Mouse (Mus musculus): ENCODE measurements at regions not wholly inside any gene's neighbourhood (a gene's known extent, or its start where the extent isn't known, plus 50 kb on each side); places are given as distances from the start of the nearest gene placed in this dataset.

- DNase-seq (ENCODE audit: low spot score in 2 of 2), result peak; percentile 62 to 82
- intact Hi-C loops (cut with DNase I), result loop anchor here (10.0 kb wide), 1 partner anchor 391 kb away; no protein-coding TSS in a partner anchor
Observed at GRCm38 (mm10) chr9:63856065-63856736, 98.4 kb upstream of the Smad3 start.

DNA sequence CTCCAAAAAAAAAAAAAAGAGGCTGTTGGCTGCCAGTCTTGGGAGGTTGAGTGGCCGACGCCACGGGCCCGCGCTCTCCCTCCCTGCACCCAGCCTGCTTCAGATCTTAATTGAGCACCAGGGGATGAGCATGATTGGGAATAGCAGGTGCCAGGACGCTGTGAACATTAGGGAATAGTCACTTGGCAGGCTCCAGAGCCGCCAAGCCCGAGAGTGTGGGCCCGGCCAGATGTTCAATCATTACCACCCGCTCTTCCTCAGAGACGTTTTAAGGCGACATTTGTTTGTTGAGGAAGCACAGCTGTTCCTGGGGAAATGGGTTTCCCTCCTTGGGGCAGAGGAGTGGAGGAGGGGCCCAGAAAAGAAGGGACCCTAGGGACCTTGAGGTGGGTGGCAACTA is 94.0 kb upstream of the Smad3 start:
- peak; percentile 19 to 27 for DNase-seq (ENCODE audit: low spot score in 2 of 2)
- intact Hi-C loops (cut with DNase I), result loop anchor here (10.0 kb wide), 1 partner anchor 387 kb away; no protein-coding TSS in a partner anchor

DNA sequence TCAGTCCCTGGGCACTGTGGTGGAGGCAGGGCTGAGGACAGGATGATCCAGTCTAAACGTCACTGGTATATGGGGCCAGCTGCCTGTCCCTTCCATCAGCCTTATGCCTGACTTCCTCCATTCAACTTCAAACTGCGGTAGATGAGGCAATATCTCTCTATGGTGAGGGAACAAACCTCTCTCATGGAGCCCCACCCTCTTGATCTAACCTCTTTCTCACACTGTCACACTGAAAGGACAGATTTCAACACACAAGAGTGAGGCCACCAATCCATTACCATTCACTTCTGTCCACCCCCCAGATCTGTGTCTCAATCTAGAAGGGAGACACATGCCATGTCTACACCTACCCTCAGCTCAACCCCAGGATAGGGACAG is 92.5 kb upstream of the Smad3 start:
- intact Hi-C loops (cut with DNase I), result loop anchor here (10.0 kb wide), 1 partner anchor 386 kb away; no protein-coding TSS in a partner anchor
- DNase-seq (ENCODE audit: low spot score in 2 of 2), result no peak

DNA sequence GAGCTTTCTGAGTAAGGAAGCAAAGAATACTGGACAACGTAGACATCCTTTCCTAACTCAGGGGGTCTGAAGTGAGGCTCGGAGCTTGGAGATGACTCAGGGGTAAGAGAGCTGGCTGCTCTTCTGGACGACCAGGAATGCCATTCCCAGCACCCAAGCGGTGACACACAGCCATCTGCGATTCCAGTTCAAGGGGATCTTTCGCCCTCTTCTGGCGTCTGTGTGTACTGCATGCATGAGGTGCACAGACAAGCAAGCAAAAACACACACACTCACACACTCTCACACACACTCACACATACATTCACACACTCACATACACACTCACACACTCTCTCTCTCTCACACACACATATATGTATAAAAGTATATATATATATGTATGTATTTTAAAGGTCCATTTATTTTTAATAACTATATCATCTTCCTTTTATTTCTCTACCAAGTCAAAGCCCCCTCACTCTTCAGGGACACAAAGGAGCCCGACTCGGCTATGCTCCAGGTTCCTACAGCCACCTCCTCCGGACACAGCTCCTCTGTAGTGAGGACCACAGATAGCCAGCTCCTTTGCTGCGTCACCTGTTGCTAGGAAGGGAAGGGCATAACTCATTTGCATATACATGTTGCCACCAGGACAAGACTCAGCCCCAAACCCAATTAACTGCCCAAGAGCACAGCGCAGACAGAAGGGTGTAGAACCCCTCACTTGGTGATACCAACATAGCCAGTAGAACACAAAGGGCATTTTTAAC is 91.9 kb upstream of the Smad3 start:
- no peak for DNase-seq (ENCODE audit: low spot score in 2 of 2)
- intact Hi-C loops (cut with DNase I), result loop anchor here (10.0 kb wide), 1 partner anchor 385 kb away; no protein-coding TSS in a partner anchor

- intact Hi-C loops (cut with DNase I), result loop anchor here (2.0 to 5.0 kb wide), 4 partner anchors 193 to 709 kb away; no protein-coding TSS in a partner anchor
- DNase-seq (ENCODE audit: low spot score in 2 of 2), result peak; percentile 81 to 85
Observed at GRCm38 (mm10) chr9:63843883-63844485, 86.2 kb upstream of the Smad3 start.

- DNase-seq (ENCODE audit: low spot score in 2 of 2), result no peak
- intact Hi-C loops (cut with DNase I), result loop anchor here (2.0 to 5.0 kb wide), 2 partner anchors 211 to 709 kb away; no protein-coding TSS in a partner anchor
Observed at GRCm38 (mm10) chr9:63843431-63843830, 85.6 kb upstream of the Smad3 start.

GRCm38 (mm10) chr9:63841102-63841501 is 83.3 kb upstream of the Smad3 start:
- no peak for DNase-seq (ENCODE audit: low spot score in 2 of 2)
- intact Hi-C loops (cut with DNase I), result loop anchor here (5.0 kb wide), 1 partner anchor 209 kb away; no protein-coding TSS in a partner anchor

DNA sequence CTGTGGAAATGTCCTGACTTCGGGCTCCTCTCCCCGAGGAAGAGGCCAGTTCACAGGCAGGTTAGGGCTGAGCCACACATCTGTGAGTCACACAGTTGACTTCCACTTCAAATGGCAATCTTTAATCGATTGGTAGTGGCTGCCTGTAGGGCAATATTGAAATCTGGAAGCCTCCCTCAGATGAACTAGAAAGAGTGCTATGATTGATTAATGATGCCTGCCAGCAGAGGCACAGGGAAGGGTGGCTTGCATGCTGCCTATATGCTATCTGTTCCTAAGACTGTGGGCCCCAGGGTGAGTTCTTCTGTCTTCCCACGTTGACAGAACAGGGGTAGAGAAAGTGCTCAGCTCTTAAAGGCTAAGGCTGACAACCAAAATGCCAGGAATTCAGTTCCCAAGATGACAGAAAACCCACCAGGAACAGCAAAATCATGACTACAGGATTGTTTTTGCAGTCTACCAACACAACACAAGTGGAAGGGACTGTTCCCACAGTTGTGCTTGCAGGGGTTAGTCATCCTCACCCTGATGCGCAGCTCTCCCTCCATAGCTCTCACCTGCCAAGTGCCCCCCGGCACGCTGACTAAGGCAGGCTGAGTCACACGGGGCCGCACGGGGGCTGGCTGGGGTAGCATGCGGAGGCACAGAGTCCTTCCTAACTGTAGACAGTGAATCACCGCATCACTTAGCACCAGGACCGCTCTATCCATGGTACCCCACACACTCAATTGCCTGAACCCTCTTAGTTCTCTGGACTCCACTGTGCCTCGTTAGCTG is 81.4 kb upstream of the Smad3 start:
- peak; percentile 22 to 86 for DNase-seq (ENCODE audit: low spot score in 2 of 2)
- intact Hi-C loops (cut with DNase I), result loop anchor here (5.0 kb wide), 2 partner anchors 82 to 97 kb away; partner anchors contain the start of gene Smad3

GRCm38 (mm10) chr9:63837552-63837951 is 79.8 kb upstream of the Smad3 start:
- DNase-seq (ENCODE audit: low spot score in 2 of 2), result peak in 1 of 2 experiments; percentile 52
- intact Hi-C loops (cut with DNase I), result loop anchor here (5.0 kb wide), 2 partner anchors 80 to 95 kb away; partner anchors contain the start of gene Smad3

DNA sequence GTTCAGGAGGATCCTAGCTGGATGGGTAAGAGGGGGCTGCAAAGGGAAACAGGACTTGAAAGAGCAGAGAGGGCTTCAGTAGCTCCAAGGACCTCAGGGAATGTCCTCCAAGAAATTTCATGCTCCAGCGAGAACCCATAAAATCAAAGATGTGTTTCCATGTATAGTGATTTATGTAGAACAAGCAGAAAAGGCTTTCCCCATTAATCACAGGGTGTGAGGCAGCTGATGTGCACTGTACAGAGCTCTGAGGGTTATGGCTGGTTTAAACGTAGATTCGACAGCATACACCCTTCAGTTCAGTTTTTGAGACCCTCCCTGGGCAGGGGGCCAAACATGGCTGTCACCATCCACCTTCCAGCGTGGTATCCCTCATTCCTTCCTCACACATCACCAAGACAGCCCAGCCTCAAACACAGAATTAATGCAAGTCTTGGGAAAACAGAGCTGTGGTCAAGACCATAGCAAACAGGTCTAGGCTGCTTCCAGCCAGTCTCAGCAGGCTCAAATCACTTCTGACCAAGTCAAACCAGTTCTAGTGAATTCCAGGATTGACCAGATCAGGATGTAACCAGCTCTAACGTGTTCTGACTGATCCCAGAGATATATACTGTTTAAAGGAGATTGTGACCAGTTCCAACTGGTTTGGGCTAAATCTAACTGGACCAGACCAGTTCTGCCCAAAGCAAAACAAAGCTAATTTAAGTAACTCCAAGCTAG is 78.9 kb upstream of the Smad3 start:
- no peak for DNase-seq (ENCODE audit: low spot score in 2 of 2)
- intact Hi-C loops (cut with DNase I), result loop anchor here (5.0 kb wide), 2 partner anchors 79 to 94 kb away; partner anchors contain the start of gene Smad3

- intact Hi-C loops (cut with DNase I), result loop anchor here (5.0 kb wide), 2 partner anchors 79 to 94 kb away; partner anchors contain the start of gene Smad3
- DNase-seq (ENCODE audit: low spot score in 2 of 2), result no peak
Observed at GRCm38 (mm10) chr9:63836036-63836435, 78.2 kb upstream of the Smad3 start.

DNA sequence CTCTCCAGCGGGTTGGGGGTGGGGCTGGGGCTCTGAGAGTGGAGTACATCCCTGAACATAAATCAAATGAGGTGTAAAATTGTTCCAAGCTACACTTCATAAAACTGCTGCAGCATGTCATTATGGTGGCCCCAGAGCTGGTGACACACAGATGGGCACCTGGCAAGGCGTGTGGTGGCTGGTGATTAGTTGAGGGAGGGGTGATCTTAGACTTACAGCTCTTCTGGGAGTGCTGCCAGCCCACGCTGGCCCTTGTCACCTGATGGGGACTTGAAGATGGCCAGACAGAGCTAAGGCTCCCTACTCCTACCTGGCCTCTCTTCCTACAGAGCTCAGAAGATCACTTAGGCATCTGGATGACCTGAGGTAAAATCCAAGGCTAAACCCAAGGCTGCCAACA is 76.6 kb upstream of the Smad3 start:
- intact Hi-C loops (cut with DNase I), result no loop called here
- no peak for DNase-seq (ENCODE audit: low spot score in 2 of 2)

DNA sequence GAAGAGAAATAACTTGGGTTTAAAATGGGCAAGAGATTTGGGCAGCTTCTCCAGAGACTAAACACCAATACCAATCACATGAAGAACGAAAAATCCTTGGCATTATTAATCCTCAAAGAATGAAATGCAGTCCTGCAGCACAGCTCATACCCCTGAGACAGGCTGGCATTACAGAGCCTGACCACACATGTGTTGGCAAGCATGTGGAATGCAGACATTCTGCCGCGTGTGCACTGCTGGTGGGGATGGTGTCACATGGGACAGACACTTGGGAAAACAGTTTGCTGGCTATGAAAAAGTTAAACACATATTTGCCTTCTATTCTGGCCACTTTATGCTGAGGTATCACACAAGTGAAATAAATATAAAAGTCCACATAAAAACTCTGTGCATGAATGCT is 60.4 kb upstream of the Smad3 start:
- intact Hi-C loops (cut with DNase I), result no loop called here
- DNase-seq (ENCODE audit: low spot score in 2 of 2), result no peak

DNA sequence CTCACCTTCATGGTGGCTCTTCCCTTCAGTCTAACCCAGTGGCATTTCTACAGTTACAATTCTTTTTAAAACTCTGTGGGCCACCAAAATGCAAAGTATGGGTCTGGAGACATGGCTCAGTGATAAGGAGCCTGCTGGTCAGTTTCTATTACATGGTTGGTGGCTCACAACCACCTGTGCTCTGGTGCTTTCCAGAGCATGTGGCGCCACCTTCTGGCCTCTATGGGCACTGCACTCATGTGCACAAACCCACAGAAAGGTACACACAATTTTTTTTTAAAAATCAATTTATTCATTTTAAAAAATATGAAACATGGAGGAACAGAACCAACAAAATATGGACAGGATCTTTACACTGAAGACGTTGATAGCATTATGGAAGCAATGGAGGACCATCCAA is 58.7 kb upstream of the Smad3 start:
- DNase-seq (ENCODE audit: low spot score in 2 of 2), result no peak
- intact Hi-C loops (cut with DNase I), result no loop called here

DNA sequence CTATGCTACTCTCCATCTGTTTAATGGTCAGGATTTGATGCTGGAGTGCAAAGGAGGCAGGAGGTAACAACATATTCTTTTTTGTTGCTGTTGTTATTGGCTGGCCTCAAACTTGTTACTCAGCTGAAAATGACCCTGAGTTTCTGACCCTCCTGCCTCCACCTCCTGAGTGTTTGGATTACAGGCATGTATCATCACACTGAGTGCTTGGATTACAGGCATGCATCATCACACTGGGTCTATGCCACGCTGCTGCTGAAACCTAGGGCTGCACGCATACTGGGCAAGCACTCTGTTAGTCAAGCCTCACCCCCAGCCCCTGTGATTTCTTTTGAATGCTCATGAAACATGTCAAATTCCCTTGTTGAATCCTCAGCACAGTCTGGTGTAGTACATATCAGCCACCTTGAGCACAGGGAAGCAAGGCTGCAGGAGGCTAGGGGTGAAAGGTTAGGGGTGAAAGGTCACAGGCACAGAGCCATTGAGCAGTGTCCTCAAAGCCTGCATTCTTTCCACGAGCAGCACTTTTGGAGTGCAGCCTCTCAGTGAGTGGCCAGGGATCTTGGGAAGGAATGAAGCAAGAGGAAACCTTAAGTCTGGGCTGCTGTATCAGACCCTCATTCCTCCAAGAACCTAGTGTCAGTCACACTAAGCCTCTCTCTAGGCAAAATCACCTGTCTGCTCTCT is 52.2 kb upstream of the Smad3 start:
- intact Hi-C loops (cut with DNase I), result no loop called here

More for the DNA sequence above, 52.2 kb upstream of the Smad3 start:
- no peak for DNase-seq (ENCODE audit: low spot score in 2 of 2)

Data from left cerebral cortex, postnatal 25 days (tissue).